Mouse (Mus musculus) fibroblast of lung, adult 2 months (primary cell): Measurements from ENCODE around the gene Plpp3.

Experiments
- DNase-seq: peaks from one replicate; pipeline ENCODE4 v3.0.0-alpha.2; 2011; ENCODE audit warnings: low read depth

Plpp3 gene

GRCm38 (mm10) chr4:105219316-105219715, 62.2 kb downstream of the Plpp3 start:
- no peak for DNase-seq

GRCm38 (mm10) chr4:105220849-105221248, 63.7 kb downstream of the Plpp3 start:
- DNase-seq: no peak

GRCm38 (mm10) chr4:105221256-105221840, 64.2 kb downstream of the Plpp3 start:
- DNase-seq: no peak

DNA sequence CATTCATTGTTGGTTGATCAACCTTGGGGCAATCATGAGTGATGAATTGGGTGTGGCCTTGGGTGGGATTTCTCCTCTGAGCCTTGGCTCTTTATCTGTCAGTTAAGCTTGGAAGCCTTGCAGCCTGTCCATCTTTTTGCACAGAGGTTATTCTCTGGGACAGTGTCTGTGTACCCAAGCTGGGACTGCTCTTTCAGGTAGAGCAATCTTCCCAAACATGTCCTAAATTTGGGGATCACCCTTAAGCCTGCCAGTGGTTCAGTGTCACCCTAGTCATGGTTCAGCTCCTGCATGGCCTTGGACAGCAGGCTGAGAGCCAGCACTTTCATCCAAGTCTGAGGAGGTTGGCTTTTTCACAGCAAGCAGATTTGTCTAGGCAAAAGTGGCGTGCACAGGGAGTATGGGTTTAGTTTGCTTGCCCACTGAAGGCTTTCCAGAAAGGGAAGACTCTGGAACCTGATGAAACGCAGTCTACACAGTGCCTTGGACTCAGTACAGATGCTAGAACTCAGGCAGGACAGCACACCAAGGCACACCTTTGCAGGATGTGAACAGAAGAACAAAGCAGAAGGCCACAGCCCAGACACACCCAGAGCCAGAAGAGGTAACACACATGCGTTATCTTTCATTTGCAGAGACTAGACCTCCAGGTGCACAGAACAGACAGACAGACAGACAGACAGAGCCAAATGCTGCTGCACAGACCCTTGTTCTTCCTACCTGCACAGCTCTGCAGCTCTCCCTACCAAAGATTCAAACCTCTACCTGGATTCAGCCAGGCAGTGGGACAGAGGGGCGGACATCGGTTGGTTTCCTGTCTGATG, 66.2 kb downstream of the Plpp3 start:
- DNase-seq: no peak

GRCm38 (mm10) chr4:105223925-105224300, 66.8 kb downstream of the Plpp3 start:
- no peak for DNase-seq

DNA sequence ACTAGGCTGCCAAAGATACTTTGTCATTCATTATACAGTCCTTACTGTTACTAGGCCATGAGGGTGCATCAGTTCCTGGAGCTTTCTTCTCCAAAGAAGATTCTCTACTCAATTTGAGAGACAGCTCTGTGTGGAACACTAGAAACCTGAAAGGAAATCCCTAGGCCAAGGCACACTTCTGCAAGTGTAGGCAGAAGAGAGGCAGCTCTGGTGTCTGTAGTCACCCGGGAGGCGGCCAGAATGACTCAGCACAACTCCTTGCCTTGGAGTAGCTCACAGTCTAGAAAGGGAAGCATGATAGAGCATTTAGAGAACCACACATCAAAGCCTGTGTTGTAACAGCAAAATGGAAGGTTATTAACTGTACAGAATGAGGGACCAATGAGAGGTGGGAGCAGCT, 68.4 kb downstream of the Plpp3 start:
- no peak for DNase-seq

- DNase-seq: no peak
Observed at GRCm38 (mm10) chr4:105226351-105226750, 69.2 kb downstream of the Plpp3 start.

- DNase-seq: no peak
Observed at GRCm38 (mm10) chr4:105230127-105230526, 73.0 kb downstream of the Plpp3 start.

DNA sequence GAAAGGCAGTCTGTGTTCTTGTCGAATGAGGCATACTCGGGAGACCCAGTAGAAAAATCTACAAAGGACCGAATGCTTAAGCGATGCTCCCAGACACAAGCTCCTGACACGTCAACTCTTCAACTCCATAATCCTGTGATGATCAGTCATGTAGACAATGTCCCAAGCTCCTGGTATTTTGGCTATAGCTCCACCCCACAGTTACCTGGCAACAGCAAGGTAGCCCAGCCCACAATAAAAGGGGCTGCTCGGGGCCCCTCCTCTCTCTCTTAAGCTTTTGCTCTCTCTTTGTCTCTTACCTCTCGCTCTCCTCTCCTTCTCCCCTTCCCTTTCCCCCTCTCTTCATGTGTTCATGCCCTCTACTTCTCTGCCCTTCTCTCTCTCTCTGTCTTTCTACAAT, 83.1 kb downstream of the Plpp3 start:
- DNase-seq: no peak

DNA sequence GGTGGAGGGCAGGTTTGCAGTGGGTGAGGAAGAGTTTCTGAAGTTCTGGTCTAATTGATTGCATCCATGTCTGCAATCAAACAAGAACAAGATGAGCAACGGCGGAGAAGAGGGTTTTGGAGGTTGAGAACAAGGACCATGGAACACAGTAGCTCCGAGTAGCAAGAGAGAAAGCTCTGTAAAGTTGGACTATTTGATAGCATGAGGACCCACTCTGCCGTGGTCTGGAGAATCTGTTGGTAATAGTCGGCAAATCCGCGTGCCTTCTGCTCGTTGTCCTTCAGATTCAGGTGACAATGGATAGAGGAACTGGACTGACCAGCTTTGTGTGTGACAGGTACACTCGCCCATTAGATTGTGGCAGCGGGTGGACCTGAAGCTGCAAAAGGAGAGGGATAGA, 87.8 kb downstream of the Plpp3 start:
- no peak for DNase-seq

GRCm38 (mm10) chr4:105245479-105245944, 88.4 kb downstream of the Plpp3 start:
- no peak for DNase-seq

GRCm38 (mm10) chr4:105246331-105246730, 89.2 kb downstream of the Plpp3 start:
- no peak for DNase-seq

DNA sequence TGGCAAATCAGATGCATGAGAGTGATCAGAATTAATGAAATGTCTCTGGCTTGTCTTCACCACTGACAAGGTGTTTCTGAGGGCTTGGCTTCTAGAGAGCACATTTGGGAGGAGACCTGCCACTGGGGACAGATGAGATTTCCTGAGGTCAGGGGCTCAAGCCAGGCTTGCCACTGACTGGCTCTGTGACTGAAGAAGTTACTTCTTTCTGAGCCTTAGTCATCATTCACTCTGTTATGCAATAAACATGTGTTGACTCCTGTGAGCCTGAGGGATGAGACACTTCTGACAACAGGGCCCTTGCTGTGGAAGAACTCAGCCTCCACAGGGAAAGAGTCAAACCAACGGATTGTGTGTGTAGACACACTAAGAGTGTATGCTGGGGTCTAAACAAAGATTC, 91.0 kb downstream of the Plpp3 start:
- DNase-seq: no peak

DNA sequence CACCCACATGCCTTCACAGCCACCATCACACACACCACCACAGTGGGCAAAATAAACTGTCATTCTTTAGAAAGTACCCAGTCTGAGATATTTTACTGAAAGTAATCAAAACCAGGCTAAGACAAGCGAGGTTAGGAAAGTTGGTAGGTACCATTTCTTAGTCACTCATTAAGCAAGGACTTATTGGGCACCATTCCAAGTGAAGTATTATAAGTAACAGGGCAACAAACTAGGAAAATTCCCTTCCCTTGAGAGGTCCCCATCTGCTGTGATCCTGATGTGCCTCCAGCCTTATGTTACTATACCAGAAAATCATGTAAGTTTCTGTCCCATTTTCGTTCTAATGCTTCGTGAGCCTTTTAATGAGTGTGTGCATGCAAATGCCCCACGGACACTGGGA, 92.1 kb downstream of the Plpp3 start:
- DNase-seq: no peak

GRCm38 (mm10) chr4:105250946-105251345, 93.8 kb downstream of the Plpp3 start:
- no peak for DNase-seq

DNA sequence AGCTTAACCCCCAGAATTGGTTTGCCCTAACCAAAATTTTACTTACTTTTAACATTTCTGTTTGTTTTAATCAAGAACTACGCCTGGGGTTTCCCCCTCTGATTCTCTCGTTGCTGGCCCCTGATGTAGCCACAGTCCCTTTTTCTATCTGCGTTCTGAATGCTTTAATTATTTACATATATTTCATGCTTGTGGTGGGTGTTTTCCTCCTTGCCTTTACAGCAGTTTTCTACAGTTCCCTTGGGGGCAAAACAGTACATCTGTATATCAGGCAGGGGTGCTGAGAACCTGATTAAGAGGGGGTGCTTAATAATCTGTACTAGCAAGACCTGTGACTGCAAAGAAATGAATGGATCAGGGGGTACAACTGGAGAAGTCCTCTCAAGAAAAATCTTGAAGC, 94.9 kb downstream of the Plpp3 start:
- DNase-seq: no peak

DNA sequence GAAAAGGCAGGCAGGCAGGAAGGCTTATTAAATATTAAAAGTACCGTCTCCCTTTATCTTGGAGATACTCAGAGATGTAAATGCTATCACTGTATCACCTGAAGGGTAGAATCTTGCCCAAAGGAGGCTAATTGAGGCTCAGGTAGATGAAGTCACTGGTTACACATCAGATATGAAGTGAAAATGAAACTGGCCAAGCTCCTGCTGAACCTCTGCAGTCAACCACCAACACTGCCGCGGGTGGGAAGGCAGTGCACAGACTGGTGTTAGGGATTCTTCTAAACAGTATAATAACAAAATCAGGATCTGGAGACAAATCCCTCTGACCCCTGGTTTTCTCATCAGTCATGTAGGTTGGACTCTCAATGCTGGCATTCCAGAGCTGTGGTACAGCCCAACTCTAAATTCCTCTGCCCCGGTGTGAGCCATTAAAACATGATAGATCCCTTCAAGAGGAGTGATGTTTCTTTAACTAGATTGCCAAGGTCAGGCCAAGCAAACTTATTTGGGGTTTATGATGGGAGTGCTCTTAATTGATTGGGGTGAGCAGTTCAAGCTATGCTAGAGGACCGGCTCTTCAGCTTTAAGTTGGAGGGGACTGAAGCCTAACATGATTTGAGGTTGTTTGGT, 95.5 kb downstream of the Plpp3 start:
- no peak for DNase-seq

DNA sequence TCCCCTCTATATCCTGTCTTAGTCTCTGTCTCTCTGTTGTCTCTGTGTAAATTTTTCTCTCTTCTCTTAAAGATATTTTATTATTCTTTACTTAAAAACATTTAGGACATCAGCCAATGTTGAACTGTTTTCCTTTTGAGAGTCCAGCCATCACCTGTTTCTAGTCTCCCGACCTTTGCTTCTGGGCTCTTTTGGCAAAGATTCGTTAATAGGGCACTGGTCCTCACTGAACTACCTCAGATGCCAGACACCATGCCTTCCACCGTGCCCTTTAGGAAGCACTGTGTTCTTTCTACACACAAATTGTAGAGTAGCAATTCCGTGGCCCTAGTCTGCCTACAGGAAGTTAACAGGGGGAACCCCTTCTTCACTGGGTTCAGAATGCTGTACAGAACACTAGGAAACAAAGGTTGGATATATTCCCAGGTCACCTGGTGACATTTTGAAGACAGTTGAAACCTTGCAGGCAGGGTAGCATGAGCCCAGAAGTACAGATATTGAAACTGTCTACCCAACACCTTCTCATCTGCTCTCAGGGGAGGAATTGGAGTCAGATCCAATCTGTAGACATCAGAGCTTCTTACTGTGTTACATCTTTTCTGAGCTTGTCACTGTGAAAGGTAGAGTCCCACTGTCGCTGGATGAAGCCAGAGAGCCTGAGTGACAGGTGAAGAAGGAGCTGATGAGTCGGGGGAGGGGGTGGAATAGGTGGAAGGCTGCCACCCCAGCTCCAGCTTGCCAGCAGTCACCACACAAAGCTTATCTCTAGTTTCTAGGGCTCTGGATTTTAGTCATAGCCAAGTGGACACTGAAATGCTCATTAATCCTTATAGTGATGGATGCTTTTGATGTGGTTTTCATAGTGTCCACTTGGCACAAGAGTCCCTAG, 96.5 kb downstream of the Plpp3 start:
- no peak for DNase-seq

DNA sequence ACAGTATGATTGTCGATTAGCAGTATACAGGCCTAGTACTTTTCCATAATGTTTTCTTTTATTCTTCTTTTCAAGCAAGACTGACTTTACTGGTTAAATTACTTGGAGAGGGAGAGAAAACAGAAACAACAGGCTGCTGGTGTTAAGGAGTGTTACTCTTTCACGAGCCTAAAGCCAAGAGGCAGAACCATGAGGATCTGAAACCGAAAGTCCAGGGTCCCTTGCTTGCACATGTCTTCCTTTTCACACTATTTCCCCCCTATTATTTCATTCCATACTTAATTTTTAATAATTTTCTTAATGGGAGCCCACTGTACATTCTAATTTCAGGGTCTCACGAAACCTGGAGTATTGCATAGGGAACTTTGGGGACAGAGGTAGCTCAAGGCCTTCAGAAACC, 97.2 kb downstream of the Plpp3 start:
- no peak for DNase-seq

DNA sequence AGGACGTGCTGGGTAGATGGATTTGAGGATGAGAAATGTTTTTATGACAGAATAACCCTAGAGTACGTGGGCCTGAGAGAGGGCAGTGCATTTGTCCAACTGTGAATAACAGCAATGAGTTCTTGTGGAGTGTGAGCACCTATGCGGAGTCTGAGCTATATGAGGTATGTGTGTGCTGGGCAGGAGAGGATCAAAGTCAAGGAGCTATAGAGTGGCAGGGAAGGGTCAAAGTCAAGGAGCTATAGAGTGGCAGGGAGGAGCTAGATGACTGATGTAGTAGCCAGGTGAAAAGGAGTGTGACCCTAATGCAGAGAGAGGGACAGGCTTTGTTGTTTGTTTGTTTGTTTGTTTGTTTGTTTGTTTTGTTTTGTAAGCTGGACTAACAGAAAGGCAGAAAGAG, 98.0 kb downstream of the Plpp3 start:
- DNase-seq: no peak

DNA sequence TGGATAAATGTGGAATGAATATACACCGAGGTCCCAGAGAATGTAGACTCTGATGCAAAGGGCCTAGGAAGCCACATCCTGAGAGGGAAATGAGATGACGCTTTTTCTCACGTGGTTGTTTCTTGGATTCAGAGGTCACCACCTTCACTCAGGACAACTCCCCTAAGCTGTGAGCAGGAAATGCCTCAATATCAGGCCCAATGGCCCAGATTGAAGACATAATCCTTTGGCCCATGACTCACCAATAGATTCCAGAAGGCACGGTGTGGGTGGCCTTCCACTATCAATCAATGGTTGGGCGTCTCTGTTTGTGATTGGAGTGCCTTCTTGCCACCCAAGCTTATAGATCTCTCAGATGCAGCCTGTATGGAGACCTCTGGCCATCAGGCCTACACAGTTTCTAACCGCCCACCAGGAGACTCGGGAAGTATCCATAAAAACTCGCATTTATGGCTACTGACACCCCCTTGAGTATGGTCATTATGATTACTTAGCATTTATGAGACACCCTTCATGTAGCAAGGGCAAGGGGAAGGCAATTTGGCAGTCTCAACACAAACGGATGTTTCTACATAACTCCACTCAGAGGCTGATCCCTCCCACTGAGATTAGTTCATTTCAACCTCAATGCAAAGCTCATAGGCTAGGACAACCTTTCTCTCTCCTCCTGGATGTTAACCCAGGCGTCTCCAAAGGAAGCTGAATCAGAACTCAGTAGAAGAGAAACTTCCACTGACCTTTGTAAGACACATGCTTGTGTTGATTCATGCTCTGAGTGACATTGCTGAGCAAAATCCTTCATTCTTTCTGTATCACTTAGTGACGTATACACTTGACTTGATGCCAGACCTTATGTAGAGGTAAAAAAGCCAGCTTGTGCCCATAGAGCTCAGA, 100.8 kb downstream of the Plpp3 start:
- no peak for DNase-seq
